Mouse (Mus musculus) right cerebral cortex, postnatal 4 days (tissue): Measurements from ENCODE around the gene Thy1.

Experiments used
- DNase-seq: peaks from one replicate; pipeline ENCODE4 v3.0.0-alpha.2; 2022

Gene Thy1

GRCm38 (mm10) chr9:44067960-44068330 lies 24.8 kb downstream of the Thy1 start:
- DNase-seq = no peak

GRCm38 (mm10) chr9:44069252-44069651 lies 26.1 kb downstream of the Thy1 start:
- DNase-seq = no peak

GRCm38 (mm10) chr9:44070113-44070843 lies 27.1 kb downstream of the Thy1 start:
- no peak for DNase-seq

GRCm38 (mm10) chr9:44070844-44071231 lies 27.7 kb downstream of the Thy1 start:
- DNase-seq = no peak

- no peak for DNase-seq
Observed at GRCm38 (mm10) chr9:44071914-44072598, 28.9 kb downstream of the Thy1 start.

GRCm38 (mm10) chr9:44072599-44072915 lies 29.4 kb downstream of the Thy1 start:
- no peak for DNase-seq

GRCm38 (mm10) chr9:44073115-44073514 lies 29.9 kb downstream of the Thy1 start:
- no peak for DNase-seq

- no peak for DNase-seq
Observed at GRCm38 (mm10) chr9:44074395-44075275, 31.5 kb downstream of the Thy1 start.

- DNase-seq = no peak
Observed at GRCm38 (mm10) chr9:44075276-44075995, 32.3 kb downstream of the Thy1 start.

- DNase-seq = no peak
Observed at GRCm38 (mm10) chr9:44075996-44076763, 33.0 kb downstream of the Thy1 start.

GRCm38 (mm10) chr9:44076764-44077120 lies 33.6 kb downstream of the Thy1 start:
- no peak for DNase-seq

- no peak for DNase-seq
Observed at GRCm38 (mm10) chr9:44077266-44077910, 34.2 kb downstream of the Thy1 start.

- no peak for DNase-seq
Observed at GRCm38 (mm10) chr9:44078136-44078797, 35.1 kb downstream of the Thy1 start.

- DNase-seq = peak; percentile 58
Observed at GRCm38 (mm10) chr9:44078955-44079756, 36.0 kb downstream of the Thy1 start.

- DNase-seq = no peak
Observed at GRCm38 (mm10) chr9:44079997-44080780, 37.0 kb downstream of the Thy1 start.

GRCm38 (mm10) chr9:44080953-44081352 lies 37.8 kb downstream of the Thy1 start:
- DNase-seq = no peak

- DNase-seq = no peak
Observed at GRCm38 (mm10) chr9:44081581-44081980, 38.4 kb downstream of the Thy1 start.

GRCm38 (mm10) chr9:44082266-44082665 lies 39.1 kb downstream of the Thy1 start:
- no peak for DNase-seq

- DNase-seq = no peak
Observed at GRCm38 (mm10) chr9:44083392-44084121, 40.4 kb downstream of the Thy1 start.
